Mouse (Mus musculus): Measurements from ENCODE around the gene 4933428G20Rik.

Gene 4933428G20Rik

GRCm38 (mm10) chr11:97499865-97500719, at the start of gene 4933428G20Rik:
4933428G20Rik (minus strand) TSS chr11:97500340.
- no peak for DNase-seq (ENCODE audit: low read depth)

- DNase-seq (ENCODE audit: low read depth): no peak
Measured at GRCm38 (mm10) chr11:97548757-97549156, 48.6 kb upstream of the 4933428G20Rik start.

- no peak for DNase-seq (ENCODE audit: low read depth)
Measured at GRCm38 (mm10) chr11:97547957-97548706, 48.0 kb upstream of the 4933428G20Rik start.

GRCm38 (mm10) chr11:97546804-97547411, 46.8 kb upstream of the 4933428G20Rik start:
- no peak for DNase-seq (ENCODE audit: low read depth)

- no peak for DNase-seq (ENCODE audit: low read depth)
Measured at GRCm38 (mm10) chr11:97545808-97546560, 45.8 kb upstream of the 4933428G20Rik start.

- no peak for DNase-seq (ENCODE audit: low read depth)
Measured at GRCm38 (mm10) chr11:97543883-97544282, 43.7 kb upstream of the 4933428G20Rik start.

- no peak for DNase-seq (ENCODE audit: low read depth)
Measured at GRCm38 (mm10) chr11:97543181-97543733, 43.1 kb upstream of the 4933428G20Rik start.

GRCm38 (mm10) chr11:97542171-97543150, 42.3 kb upstream of the 4933428G20Rik start:
- DNase-seq (ENCODE audit: low read depth): no peak

- DNase-seq (ENCODE audit: low read depth): no peak
Measured at GRCm38 (mm10) chr11:97540604-97541003, 40.5 kb upstream of the 4933428G20Rik start.

GRCm38 (mm10) chr11:97540136-97540535, 40.0 kb upstream of the 4933428G20Rik start:
- no peak for DNase-seq (ENCODE audit: low read depth)

- no peak for DNase-seq (ENCODE audit: low read depth)
Measured at GRCm38 (mm10) chr11:97539622-97540021, 39.5 kb upstream of the 4933428G20Rik start.

- no peak for DNase-seq (ENCODE audit: low read depth)
Measured at GRCm38 (mm10) chr11:97537580-97538089, 37.5 kb upstream of the 4933428G20Rik start.

GRCm38 (mm10) chr11:97536835-97537579, 36.9 kb upstream of the 4933428G20Rik start:
- no peak for DNase-seq (ENCODE audit: low read depth)

- DNase-seq (ENCODE audit: low read depth): no peak
Measured at GRCm38 (mm10) chr11:97536083-97536747, 36.1 kb upstream of the 4933428G20Rik start.

- DNase-seq (ENCODE audit: low read depth): no peak
Measured at GRCm38 (mm10) chr11:97535660-97536059, 35.5 kb upstream of the 4933428G20Rik start.

- no peak for DNase-seq (ENCODE audit: low read depth)
Measured at GRCm38 (mm10) chr11:97535308-97535630, 35.1 kb upstream of the 4933428G20Rik start.

- no peak for DNase-seq (ENCODE audit: low read depth)
Measured at GRCm38 (mm10) chr11:97534442-97535307, 34.5 kb upstream of the 4933428G20Rik start.

- DNase-seq (ENCODE audit: low read depth): no peak
Measured at GRCm38 (mm10) chr11:97533653-97534052, 33.5 kb upstream of the 4933428G20Rik start.

All from c-Kit-positive CD71-positive TER-119-negative erythroid progenitor cells, embryonic 14.5 days (primary cell).